Mouse (Mus musculus) inflammation-experienced regulatory T-cells, adult 6 months (primary cell): ENCODE results near the gene Mast4. TPM values are rescaled to one million over a fixed set of nuclear protein-coding genes. Genes with fewer than 3 reads are reported as not detected.
"Not testable (repeated sequence)": the region's sequence is repeated elsewhere in the genome, so short reads cannot be mapped to it uniquely, and the experiment has no call there.

Experiments used
- ATAC-seq: one replicate; pipeline ENCODE4 v1.8.0; 2017
- polyA plus RNA-seq, 3 experiments: library from polyadenylated mRNA; unstranded; fragments of 100-300 nt; shearing (Covaris generic); gene quantifications; one replicate each; pipeline ENCODE4 v1.2.1; 2017

The Mast4 gene
- polyA plus RNA-seq, 3 experiments from 2014 or later = 9.4 to 30.8 (median 16.1) TPM

DNA sequence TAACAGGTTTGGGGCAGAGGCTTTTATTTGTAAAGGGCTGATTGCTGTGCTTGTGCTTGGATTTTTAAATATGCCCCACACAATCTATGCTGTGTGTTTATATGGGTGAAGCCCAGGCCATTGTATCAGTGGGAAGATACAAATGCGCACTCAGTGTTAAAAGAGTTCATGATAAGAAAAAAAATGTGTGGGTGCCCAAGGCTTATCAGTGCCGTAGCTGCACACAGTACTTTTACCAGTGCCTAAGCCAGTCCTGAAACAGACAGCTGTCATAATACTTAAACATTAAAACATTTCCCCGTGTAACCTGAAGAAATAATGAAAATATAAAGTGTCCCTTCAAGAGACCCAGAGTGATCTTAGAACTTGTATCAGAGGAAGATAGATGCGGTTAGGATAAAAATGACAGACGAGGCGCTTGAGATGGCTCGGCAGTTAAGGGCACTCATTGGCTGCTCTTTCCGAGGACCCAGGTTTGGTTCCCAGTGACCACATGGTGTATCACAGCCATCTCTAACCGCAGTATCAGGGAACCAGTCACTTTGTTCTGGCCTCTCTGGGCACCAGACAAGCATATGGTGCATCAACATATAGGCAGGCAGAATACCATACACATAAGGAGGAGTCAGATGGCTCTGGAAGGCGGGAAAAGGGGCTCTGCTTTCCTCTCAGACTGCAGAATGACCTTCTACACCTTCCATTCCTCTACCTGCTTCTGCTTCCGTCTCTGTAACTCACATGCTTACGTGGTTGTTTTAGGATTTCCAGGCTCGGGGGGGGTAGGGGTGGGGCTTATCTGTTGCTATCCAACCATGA, 594.4 kb downstream of the Mast4 start:
- no peak for ATAC-seq

DNA sequence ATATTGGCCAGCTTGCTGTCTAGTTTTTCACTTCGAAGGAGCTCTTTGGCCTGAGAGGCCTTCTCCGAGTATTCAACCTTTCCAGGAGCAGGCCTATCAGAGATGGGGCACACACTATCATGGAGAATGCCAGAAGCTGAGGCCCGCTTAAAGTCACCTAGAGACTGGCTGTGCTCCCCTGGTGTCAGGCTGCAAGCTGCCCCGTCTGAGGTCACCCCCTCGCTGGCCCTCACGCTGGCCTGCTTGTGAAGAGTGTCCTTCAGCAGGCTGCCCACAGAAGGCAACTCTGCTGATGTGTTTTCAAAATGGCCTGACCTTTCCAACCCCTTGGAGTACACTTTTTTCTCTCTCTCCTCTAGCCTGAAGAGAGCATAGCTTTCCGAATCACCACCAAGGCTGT, 596.5 kb downstream of the Mast4 start:
- no peak for ATAC-seq

DNA sequence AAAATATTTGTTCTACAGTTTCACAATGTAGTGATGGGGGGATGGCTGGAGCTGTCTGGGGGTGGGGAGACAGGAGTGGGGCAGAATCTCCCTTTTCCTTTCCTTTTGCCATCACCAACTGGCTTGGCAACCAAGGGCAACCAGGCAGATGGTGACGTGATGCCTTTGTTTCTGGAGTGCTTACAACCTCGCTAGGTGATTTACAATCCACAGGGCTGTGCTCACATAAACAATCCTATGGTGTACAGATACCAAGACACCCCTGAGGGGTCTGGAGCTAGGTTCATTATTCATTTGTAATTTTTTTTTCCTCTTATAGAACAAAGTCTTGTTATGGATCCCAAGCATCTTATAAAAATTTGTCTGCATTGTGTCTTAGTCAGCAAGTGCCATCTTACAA, 601.2 kb downstream of the Mast4 start:
- no peak for ATAC-seq

DNA sequence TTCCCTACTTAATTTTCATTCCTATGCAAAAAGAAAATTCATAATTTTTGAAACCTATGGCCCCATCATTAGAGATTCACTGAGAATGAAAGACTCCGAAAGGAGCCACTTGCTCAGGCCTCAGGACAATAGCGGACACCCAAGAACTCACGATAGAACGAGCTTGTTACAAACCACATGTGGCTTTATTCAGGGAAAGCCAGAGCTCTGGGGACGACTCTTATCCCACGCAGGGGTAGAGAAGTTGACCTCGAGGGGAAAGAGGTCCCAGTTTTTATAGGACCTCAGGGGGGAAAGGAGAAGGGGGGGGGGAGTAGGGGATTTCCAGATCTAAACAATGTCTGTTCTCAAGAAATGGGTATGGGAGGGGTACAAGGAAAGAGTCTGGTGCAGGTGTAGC, 605.3 kb downstream of the Mast4 start:
- ATAC-seq = not testable (repeated sequence)

DNA sequence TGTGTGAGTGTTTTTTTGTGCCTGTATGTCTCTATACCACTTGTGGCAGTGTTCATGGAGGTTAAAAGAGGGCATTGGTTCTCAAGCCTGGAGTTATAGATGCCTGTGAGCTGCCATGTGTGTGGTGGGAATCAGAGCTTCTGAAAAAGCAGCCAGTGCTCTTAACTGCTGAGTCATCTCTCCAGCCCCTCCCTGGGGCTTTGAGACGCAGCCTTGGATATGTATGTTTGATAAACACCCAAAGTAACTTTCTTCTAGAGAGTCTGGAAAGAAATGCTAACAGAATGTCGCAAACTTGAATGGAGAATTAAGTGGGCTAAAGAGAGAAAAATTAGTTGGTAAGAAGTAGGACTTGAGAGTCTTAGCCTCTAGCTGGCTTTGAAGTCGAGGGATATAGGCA, 606.3 kb downstream of the Mast4 start:
- no peak for ATAC-seq

DNA sequence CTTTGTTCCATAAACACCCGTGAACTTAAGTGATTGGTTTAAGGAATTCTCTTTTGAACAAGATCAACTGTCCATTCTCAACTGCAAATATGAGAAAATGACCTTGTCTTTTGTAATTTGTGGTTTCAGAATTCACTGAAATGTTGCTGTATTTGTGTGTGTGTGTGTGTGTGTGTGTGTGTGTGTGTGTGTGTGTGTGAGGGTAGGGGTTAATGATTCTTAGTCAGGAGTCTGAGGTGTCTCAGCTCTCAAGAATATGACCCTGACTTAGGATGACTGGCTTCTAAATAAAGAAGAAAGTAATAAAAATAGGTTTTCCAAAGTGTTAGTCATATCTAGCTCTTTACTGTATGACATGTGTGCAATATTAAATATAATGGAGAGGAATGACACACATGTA, 607.4 kb downstream of the Mast4 start:
- no peak for ATAC-seq

DNA sequence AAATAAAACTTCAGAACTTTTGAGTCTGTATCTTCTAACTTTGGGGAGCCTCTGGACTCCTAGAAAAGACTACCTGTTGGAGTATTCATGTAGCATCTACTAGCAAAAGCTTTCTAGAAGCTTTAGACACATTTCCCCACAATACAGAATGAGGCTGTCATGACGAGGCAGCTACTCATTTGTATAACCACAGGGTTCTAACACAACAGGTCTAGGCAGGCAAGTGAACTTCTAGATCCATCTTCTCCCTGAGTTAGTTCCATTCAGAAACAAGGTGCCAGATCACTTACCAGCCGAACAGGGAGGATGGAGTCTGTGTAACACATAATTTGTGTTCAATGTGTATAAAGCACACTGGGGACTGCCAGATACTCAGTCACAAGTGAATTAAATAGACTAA, 608.4 kb downstream of the Mast4 start:
- ATAC-seq = no peak

DNA sequence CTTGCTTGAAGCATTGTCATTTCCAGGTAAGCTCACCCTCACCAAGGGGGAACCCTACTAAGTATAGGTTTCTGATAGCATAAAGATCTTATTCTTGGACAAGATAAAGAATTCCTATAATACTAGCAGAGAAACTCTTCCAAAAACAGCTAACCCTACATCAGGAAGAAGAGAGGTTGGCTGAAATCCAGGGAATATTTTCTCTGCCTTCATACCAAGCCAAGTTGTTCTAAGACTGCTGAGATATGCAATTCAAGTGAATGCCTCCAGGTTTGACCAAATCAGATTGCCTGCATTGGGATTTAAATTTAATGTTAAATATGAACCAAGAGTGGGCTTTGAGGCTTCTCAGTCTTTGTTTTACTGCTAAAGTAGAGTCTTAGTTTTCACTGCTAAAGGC, 608.9 kb downstream of the Mast4 start:
- no peak for ATAC-seq

DNA sequence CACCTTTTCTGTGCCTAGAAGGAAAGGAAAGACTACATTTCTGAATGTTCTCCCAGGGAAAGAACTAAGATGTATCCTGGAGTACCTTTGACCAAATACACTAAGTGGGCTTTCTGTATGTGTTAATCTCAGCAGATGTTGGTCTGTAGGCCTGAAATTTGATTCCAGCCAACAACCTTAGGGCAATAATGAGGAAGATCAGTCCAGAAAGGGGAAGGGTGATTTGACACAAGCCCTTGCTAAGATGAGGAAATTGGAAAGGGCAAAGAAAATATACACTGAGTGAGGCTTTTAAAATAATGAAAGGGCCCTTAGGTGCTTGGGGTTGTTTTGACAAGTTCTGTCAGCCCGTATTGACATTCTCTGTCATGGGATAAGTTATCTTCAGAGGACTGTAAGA, 617.3 kb downstream of the Mast4 start:
- no peak for ATAC-seq

DNA sequence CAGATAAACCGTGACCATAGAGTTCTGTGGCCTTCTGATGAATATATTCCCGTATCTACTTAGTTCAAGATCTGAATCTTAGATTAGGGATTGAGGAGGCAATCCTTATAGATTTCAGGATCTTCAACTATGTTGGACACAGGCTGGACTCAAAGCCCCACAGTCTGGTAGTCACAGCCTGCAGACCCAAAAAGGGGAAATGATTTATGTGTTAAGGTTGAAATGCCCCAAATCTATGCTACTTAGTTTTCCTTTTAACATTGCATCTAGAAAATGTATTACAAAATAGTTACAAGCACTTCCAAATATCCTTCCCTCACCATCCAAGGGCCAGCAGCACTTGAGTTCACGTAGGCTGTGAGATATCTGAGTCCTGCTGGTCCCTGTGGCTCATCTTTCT, 633.6 kb downstream of the Mast4 start:
- no peak for ATAC-seq

DNA sequence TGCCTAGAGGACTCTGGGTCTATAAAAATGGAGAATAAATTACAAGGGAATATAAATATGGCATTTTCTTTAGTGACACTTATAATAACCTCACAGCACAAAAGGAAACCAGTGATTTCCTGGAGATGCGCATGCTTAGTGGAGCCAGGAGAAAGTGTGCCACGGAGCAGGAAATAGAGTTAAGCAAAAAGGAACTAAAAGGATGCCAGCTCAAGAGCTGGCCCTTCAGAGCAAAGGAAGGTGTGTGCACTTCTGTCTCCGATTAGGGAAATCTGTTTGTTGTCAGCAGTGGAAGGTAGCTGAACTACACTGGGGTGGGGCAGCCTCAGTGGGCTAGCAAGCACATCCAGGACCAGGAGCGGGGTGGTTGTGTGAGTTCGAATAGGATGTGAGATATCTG, 634.1 kb downstream of the Mast4 start:
- ATAC-seq = no peak

DNA sequence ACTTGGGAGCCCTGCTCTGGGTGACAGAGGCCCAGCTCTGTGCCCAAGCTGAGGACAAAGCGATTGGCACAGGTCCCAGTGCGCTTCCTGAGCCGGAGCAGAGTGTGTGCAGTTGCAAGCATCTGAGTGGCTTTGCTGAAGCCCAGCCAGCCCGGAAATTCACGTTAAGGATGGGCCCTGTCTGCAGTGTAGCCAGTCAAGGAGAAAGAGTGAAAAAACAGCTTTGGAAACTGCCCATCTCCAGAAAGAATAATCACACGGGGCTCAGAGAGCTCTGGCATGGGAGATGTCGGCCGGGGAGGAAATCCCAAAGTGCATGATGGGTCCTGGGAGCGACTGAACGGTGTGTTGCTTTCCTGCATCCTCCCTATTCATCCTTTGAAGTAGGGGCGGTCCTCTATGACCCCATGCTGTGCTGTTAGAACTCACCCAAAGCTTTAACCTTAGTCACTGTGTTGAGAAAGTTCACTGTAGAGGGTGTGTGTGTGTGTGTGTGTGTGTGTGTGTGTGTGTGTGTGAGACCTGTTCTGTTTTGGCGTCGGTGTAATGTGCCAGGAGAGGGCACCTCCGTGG, 635.5 kb downstream of the Mast4 start:
- ATAC-seq = no peak

DNA sequence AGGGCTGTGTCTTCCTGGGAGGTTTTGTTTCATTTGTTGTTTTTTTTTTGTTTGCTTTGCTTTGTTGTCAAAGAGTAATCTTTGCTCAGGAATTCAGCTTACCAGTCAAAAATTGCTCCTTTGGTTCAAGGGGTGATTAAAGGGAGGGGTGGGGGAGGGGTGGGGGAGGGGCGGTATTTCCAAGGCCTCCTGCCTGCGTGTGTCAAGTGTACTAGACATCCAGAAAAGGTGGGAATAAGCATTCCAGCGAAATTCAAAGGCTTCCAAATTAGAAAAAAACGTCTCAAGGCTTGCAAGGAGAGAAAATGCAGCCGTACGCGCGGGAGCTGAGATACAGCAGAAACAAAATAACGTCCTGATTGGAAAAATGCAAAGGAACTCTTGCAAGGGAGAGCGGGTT, 636.0 kb downstream of the Mast4 start:
- no peak for ATAC-seq

DNA sequence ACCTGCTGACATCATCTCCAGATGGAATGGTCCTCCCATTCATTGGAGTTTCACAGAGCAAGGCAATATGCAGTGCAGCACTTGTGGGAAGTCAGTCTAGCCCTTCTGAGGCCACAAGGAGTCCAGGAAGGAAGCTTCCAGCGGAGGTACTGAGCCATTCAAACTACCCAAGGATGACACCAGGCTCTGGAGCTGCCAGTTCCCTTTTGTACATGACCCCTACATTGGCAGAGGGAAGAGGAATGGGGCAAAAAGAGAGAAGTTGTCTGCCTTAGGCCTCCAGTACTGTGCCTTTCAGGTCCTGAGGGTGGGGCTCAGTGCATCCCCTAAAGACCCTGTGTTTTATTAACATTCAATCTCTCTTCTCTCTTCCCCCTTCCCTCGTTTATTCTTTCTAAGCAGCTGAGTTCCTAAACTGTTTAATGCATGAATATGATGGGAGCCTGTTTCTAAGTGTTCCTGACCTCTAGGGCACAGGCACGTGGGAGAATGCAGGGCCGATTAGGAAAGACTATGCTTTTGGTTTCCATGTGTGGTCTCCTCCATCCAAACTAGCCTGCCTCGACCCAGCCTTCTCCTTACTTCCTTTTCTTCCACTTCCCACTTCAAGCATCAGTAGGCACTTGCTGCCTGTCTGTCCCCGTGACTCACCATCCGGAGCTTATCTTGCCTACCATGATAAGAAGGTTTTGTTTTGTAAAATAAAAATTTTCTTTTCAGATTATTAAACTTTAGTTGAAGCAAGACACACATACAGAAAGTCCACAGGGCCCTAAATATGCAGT, 639.0 kb downstream of the Mast4 start:
- ATAC-seq = no peak

DNA sequence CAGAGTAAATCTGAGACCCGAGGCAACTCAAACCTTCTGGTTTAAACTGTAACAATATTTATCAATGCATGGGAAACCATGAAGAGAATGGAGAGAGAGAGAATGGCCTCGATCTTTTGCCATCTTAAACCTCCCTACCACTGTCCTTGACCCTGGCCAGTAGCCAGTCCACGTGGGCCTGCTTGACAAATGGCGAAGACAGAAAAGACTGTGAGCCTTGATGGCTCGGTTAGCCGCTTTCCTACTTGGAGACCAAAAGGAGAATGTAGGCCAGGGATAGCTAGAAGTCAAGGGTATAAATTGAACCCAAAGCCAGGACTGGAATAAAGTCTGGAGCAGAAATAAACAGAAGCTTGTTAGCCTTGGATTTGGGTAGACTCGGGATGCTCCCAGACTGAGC, 640.1 kb downstream of the Mast4 start:
- ATAC-seq = no peak

DNA sequence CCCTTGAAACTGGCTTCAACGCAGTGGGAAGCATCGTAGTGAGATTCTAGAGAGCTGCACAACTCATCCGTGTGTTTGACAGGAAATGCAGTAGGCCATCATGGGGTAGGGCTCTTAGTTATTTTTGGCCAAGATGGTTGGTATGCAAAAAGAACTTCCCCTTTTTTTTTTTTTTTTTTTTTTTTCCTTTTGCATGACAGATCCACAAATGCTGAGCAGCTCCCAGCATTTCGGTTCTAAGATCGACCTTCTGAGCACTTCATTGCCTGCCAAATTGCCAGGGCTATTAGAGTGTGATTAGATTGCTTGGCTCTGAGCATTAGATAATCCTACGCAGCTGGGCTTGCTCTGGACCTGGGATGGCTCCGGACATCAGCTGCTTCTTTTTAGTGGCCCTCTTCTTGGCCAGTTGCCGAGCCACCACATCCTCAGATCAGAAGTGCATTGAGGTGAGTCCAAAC, 640.9 kb downstream of the Mast4 start, which contains the start of gene Cd180:
TSS of gene Cd180 (plus strand) at position 218 of the 461 bp plus-strand sequence.
- no peak for ATAC-seq

DNA sequence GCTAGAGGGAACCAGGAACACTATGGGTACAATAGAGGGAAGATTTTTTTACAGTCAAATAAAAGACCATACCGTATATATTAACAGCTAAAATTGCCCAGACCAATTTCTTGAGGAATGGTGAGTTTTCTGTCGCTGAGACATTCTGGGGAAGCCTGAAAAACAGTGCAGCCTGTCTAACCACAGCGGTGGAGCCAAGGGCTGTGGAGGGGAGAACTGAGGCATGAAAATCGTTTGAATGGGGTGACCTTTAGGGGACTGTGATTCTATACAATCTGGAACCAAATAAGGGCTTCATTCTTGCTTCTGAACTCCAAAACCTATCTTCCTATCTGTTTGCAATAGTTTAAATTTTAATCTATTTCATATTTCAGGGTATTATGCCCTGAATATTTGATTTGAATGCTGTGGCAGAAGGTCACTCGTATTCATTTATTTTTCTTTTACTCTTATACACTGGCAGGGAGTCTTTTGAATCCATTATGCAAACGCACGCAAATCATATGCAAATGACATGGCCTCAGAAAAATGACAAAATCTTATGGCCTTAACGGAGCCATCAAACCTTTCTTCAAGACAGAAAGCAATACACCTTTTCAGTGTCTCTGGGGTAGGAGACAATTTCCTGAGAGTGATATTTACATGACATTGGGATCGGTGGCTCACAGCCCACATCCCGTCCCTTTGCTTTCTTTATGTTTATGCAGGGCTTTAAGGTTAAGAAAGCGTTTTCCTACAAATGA, 642.7 kb downstream of the Mast4 start:
- ATAC-seq = no peak

DNA sequence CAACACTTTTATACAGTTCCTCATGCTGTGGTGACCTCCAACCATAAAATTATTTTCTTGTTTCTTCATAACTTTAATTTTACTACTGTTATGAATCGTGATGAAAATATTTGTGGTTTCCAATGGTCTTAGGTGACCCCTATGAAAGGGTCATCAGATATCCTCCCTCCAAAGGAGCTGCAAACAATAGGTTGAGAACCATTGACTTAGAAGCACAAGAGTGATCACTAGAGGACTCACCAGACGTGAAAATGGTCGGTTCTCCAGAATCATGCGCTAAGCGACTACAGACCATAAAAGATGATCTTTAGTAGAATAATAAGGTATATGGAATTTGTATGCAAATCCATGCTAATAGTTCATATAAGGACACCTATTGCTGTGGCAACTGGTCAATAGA, 644.1 kb downstream of the Mast4 start:
- no peak for ATAC-seq

DNA sequence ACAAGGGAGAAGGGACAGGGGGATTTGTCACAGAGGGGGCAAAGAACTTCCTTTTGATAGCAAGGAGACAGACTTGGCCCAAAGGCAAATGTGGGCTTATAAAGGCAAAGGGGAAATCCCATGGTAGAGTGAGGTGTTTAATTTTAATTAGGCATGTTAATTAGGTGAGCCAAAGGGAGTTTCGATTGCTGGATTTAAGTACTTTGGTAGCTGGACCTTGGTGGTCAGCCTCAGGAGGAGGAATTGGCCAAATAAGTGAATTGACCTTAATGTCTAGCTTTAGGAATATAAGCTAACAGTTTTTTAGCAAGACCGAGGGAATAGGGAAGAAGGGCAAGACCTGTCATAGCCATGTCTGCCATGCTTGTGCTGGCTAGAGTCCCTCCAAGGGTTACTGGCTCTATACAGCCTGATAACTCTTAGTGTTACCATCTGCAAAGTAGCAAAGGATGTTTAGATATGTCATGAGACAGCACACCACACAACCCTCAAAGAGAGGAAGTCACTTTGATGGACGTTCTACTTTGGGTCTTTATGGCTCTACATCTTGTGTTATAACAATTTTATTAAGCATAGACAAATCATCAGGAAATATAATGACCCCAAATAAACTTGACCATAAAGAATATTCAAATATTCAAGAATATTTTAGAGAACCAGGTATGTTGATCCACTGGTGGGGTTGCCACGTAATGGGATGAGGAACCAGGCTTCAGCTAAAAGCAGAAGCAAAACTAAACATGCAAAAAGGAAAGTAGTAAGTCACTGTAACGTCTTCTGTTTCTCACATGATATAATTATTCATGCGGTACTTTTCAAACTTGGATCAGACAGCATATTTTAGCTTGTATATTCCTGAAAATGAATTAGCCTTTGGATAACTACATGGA, 644.9 kb downstream of the Mast4 start:
- ATAC-seq = no peak

DNA sequence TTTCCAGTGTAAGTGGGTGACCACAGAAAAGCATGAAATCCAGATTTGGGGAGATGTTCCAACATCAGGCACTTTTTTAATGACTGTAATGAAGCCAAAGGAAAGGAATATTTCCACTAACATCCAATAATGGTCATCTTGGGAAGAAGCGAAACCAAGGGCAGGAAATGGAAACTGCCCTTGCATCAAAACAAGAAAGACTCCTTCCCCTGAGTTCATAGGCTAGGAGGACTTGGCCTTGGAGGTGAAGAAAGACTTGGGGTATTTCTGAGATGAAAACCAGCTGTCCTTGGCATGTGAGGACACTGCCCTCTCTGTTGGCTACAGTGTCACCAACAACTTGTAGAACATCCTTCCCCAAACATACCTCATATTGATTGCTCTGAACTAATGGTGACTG, 646.2 kb downstream of the Mast4 start:
- no peak for ATAC-seq

DNA sequence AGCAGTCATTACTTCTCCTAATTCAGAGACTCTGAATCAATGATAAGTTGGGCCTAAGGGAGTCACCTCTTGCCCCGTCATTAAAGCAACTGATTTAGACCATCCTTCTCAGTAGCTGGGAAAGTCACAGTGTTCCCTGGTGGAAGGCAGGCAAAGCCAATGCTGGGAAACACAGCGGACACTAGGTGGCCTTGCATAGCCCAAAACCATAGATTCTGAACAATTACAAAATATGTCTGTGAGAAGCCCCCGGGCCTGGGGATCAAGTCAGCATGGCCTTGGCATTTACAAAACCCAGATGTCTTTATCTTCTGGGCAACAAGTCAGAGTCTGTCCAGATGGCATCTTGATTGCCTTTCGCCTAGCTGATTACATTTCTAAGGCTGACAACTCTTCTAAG, 649.4 kb downstream of the Mast4 start:
- no peak for ATAC-seq
